Mouse (Mus musculus): ENCODE results near the gene H2al2a. TPM values are rescaled to one million over a fixed set of nuclear protein-coding genes. Genes with fewer than 3 reads are reported as not detected.

The H2al2a gene
- polyA plus RNA-seq, 1 experiment from 2014 or later, result not detected

DNA sequence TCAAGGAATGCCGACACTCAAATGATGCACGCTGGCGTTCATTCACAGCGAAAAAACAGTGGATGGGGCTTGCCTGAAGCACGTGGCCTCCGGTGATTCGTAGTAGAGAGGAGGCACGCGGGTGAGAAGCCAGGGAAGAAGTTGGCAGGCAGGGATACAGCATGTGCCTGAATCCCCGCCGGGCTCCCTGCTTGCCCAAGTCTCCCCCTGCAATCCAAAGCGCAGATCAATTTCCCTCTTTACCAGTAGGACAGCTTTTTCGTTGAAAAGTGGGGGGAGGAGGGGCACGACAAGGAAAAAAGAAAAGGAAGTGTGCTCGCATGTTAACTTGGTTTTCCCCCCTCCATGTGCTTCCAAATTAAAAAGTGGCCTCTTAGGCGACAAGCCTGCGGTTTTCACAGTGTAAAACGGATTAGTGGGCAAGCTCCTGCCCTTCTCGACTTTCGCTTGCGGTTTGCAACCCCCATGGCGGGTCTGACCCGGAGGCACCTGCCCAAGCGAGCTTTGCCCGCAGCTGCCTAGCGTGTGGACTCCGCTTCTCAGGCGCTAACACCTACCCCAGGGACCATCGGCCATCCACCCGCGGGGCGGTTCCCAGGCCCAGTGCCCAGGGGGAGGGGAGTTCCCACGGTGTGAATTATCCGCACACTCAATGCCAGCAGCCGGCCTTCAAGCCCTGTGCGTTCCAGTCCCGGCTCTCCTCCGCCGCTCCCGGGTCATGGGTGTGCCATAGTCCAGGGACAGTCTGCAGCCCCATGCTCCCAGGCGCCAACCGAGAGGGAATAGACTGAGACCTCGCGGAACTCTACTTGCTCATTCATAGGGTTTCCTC lies 29.6 kb upstream of the H2al2a start:
- ATAC-seq (ENCODE audit: borderline replicate concordance, extremely low read depth, low FRiP score, low TSS enrichment), result no peak
- peak overlapping the region; percentile 94 for H3K4me2 ChIP-seq
- under 1% methylated on average over 44 of the region's 44 CpGs for WGBS

DNA sequence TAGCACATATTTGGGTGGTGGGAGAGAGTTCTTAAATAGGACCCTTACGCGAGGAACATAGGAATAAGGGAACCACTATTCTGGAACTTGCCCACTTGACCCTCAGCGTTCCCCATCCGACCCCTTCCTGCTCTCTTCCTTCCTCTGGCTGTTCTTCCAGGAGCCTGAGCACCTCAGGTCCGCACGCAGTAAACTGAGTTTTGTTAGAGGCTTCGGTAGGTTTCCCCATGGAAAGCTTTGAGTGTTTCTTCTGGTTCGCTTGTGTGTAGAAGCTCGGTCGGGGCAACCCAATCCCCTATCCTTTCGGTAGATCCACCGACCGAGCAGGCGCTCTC lies 29.0 kb upstream of the H2al2a start:
- ATAC-seq (ENCODE audit: borderline replicate concordance, extremely low read depth, low FRiP score, low TSS enrichment), result no peak
- peak overlapping the region; percentile 93 for H3K9ac ChIP-seq
- peaks cover 17% of the 10 kb centered on the region for H3K4me1 ChIP-seq
- H3K27me3 ChIP-seq, result no peaks in the 10 kb centered on the region
- no peaks in the 10 kb centered on the region for H3K36me3 ChIP-seq
- H3K4me3 ChIP-seq, result peak overlapping the region; percentile 61
- no peaks in the 10 kb centered on the region for H3K9me3 ChIP-seq
- peak overlapping the region; percentile 94 for H3K4me2 ChIP-seq
- H3K27ac ChIP-seq, result peak overlapping the region; percentile 11; the same call in 1 of the 2 replicates
- 3% methylated on average over 14 of the region's 14 CpGs for WGBS

More for the DNA sequence above, 29.6 kb upstream of the H2al2a start:
- Histone ChIP-seq H3K27ac (peak overlapping the region; percentile 11; the same call in 1 of the 2 replicates), H3K27me3 (no peaks in the 10 kb centered on the region), H3K9ac (peak overlapping the region; percentile 93), H3K36me3 (no peaks in the 10 kb centered on the region), H3K4me3 (peak overlapping the region; percentile 61), H3K4me1 (peaks cover 23% of the 10 kb centered on the region), H3K9me3 (no peaks in the 10 kb centered on the region)

DNA sequence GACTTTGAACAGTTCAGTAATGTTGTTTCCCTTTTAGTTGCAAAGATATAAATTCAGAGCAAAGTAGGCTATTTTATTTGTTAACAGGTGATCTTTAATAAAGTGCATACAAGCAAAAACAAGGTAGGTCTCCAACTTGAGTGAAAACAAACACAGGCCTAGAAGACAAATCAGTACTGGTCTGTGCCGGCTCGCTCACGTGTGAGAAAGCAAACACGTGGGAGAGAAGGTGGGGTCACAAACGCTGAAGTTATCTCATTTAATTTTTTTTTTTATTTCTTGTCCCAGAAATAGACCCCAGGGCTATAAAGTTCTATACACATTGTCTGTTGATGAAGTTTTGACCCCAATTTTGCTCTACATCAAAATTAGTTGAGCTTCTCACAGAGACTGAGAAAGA lies 28.4 kb upstream of the H2al2a start:
- Histone ChIP-seq H3K27me3 (no peaks in the 10 kb centered on the region), H3K27ac (no peak overlapping the region), H3K4me2 (peak overlapping the region; percentile 94), H3K4me1 (peaks cover 13% of the 10 kb centered on the region), H3K36me3 (no peaks in the 10 kb centered on the region), H3K9me3 (no peaks in the 10 kb centered on the region), H3K4me3 (0 out of 2 replicates have a peak overlapping the region, but pooled peaks have one; percentile 61), H3K9ac (no peak overlapping the region)
- ATAC-seq (ENCODE audit: borderline replicate concordance, extremely low read depth, low FRiP score, low TSS enrichment), result no peak
- 61% methylated on average over 5 of the region's 5 CpGs for WGBS

DNA sequence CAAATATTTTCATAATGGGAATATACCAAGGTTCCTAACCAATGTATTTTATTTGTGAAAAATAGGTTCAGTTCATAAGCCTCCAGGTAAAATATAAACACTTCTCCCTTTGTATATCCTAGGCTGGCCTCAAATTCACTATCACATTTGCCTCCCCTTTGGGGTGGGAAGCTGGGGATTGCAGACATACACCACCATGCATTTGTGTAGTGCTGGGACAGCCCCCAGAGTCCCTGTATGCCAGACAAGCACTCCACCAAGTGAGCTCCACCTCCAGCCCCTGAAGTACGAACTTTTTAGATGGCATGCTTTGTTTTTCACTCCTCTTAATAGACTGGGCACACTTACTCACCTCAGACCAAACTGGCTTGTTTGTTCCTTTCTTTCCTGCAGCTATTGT lies 26.1 kb upstream of the H2al2a start:
- Histone ChIP-seq H3K4me2 (no peak overlapping the region), H3K9me3 (no peaks in the 10 kb centered on the region), H3K9ac (no peak overlapping the region), H3K4me1 (peaks cover 13% of the 10 kb centered on the region), H3K4me3 (no peak overlapping the region), H3K27ac (no peak overlapping the region), H3K27me3 (no peaks in the 10 kb centered on the region), H3K36me3 (no peaks in the 10 kb centered on the region)
- 30% methylated on average over 1 of the region's 1 CpGs for WGBS
- ATAC-seq (ENCODE audit: borderline replicate concordance, extremely low read depth, low FRiP score, low TSS enrichment), result no peak

DNA sequence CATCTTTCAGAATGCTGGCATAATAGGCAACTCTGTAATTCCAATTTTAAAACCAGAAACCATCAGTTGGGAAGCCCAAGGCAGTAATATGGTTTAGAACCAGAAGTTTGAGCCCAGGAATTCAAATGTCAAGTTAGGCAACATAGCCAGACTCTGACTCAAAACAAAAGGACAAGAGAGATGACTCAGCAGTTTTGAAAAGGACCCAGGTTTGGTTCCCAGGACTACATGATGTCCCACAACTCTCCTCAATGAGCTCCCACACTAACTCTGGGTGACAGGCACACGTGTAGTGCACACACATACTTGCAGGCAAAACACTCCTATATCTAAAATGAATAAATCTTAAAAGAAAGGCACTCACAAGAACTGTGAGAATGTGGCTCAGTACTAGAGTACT lies 22.4 kb upstream of the H2al2a start:
- Histone ChIP-seq H3K27ac (no peak overlapping the region), H3K4me3 (no peak overlapping the region), H3K27me3 (no peaks in the 10 kb centered on the region), H3K9me3 (no peaks in the 10 kb centered on the region), H3K4me2 (no peak overlapping the region), H3K4me1 (no peaks in the 10 kb centered on the region), H3K36me3 (no peaks in the 10 kb centered on the region), H3K9ac (no peak overlapping the region)
- WGBS, result 74% methylated on average over 1 of the region's 1 CpGs
- ATAC-seq (ENCODE audit: borderline replicate concordance, extremely low read depth, low FRiP score, low TSS enrichment), result no peak

DNA sequence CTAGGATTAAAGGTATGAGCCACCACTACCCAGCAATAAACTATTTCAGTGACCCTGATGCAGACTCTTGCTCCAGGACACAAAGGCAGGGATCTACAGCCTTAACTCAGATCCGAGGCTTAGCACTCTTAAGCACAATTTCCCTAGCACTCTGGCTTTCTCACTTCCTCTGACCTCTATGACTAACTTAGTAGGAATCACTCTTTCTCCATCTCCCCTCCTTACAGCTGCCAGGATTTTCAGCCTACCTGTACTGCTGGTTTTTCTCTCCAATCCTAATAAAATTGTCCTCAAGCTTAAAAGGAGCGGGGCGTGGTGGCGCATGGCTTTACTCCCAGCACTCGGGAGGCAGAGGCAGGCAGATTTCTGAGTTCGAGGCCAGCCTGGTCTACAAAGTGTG lies 20.6 kb upstream of the H2al2a start:
- H3K9me3 ChIP-seq, result no peaks in the 10 kb centered on the region

DNA sequence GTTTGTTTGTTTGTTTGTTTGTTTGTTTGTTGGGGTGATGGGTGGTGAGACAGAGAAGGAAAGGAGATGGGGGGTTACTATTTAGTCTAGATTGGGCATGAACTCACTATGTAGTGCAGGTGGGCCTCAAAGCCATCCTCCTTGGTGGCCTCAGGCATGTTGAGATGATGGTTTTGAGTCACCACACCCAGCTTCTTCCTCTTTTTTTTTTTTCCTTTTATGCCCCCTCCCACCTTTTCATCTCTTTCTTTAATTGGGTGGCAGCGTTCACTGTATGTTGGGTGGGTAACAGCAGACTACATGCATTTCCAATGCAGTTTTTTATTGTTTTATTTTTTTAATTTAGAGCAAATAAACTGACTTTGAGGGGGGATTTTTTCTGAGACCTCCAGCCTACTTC lies 19.9 kb upstream of the H2al2a start:
- H3K9ac ChIP-seq, result no peak overlapping the region
- no peak overlapping the region for H3K4me2 ChIP-seq
- no peak for ATAC-seq (ENCODE audit: borderline replicate concordance, extremely low read depth, low FRiP score, low TSS enrichment)
- 89% methylated on average over 1 of the region's 1 CpGs for WGBS
- no peaks in the 10 kb centered on the region for H3K27me3 ChIP-seq
- no peaks in the 10 kb centered on the region for H3K36me3 ChIP-seq
- no peak overlapping the region for H3K4me3 ChIP-seq
- H3K27ac ChIP-seq, result no peak overlapping the region
- no peaks in the 10 kb centered on the region for H3K9me3 ChIP-seq
- no peaks in the 10 kb centered on the region for H3K4me1 ChIP-seq

More for the DNA sequence above, 20.6 kb upstream of the H2al2a start:
- no peak overlapping the region for H3K27ac ChIP-seq
- H3K4me2 ChIP-seq, result no peak overlapping the region
- no peak overlapping the region for H3K4me3 ChIP-seq
- no peak for ATAC-seq (ENCODE audit: borderline replicate concordance, extremely low read depth, low FRiP score, low TSS enrichment)
- H3K27me3 ChIP-seq, result no peaks in the 10 kb centered on the region
- H3K9ac ChIP-seq, result no peak overlapping the region
- no peaks in the 10 kb centered on the region for H3K4me1 ChIP-seq
- 93% methylated on average over 6 of the region's 6 CpGs for WGBS
- H3K36me3 ChIP-seq, result no peaks in the 10 kb centered on the region

DNA sequence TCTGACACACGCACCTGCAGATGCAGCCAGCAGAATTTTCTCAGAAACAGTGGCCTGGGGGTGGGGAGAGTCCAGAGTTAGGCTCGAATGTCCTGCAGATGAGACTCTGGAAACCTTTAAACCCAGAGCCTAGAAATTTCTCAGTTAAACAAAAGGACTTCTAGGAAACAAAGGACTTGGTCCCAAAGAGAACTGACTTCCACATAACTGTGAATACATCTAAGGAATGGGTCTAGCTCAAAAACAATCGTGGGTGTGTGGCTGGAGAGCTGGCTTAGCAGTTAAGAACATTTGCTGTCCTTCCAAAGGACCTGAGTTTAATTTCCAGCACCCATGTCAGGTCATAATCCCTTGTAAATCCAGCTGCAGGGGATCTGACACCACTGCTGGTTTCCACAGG lies 18.8 kb upstream of the H2al2a start:
- H3K9me3 ChIP-seq, result no peaks in the 10 kb centered on the region
- H3K4me1 ChIP-seq, result no peaks in the 10 kb centered on the region
- H3K27me3 ChIP-seq, result no peaks in the 10 kb centered on the region
- H3K9ac ChIP-seq, result no peak overlapping the region
- no peak overlapping the region for H3K4me3 ChIP-seq
- H3K27ac ChIP-seq, result no peak overlapping the region
- H3K4me2 ChIP-seq, result no peak overlapping the region
- no peak for ATAC-seq (ENCODE audit: borderline replicate concordance, extremely low read depth, low FRiP score, low TSS enrichment)
- no peaks in the 10 kb centered on the region for H3K36me3 ChIP-seq
- 53% methylated on average over 3 of the region's 3 CpGs for WGBS

DNA sequence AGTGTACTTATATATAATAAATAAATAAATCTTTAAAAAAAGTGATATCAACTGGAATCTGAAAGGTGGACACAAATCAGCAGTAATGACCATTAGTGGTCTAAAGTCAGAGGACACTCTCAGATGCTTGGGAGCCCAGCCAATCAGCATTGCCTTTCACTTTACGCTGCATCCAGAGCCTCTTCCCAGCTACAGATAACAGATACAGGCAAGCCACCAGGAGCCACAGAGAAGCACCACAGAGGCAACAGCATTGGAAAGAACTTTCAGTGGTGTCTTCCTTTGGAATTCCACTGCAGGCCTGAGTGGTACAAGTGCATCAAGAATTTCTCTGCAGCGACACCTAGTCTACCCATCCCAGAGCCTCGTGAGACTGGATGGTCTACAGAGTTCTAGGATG lies 16.1 kb upstream of the H2al2a start:
- WGBS, result 86% methylated on average over 3 of the region's 3 CpGs
- H3K9ac ChIP-seq, result no peak overlapping the region
- H3K9me3 ChIP-seq, result no peaks in the 10 kb centered on the region
- no peaks in the 10 kb centered on the region for H3K4me1 ChIP-seq
- H3K4me3 ChIP-seq, result no peak overlapping the region
- no peak for ATAC-seq (ENCODE audit: borderline replicate concordance, extremely low read depth, low FRiP score, low TSS enrichment)
- H3K36me3 ChIP-seq, result no peaks in the 10 kb centered on the region
- H3K4me2 ChIP-seq, result no peak overlapping the region
- H3K27ac ChIP-seq, result no peak overlapping the region
- no peaks in the 10 kb centered on the region for H3K27me3 ChIP-seq

DNA sequence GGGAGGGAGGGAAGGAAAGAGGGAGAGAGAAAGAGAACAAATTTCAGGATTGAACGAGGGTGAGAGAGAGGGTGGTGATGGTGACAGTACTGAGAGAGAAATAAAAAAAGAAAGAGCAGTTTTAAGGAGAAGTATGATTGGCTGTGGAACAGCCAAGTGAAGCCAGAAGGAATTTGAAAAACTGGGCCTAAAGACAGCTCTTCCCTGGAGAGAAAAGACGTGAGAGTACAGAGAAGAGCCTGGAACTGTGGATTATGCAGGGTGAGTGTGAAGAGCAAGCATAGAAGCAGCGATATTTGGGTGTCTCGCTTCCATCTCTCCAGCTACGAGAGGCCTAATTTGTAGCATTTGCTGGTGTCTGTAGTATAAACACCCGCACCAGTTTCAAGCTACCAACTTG lies 14.5 kb upstream of the H2al2a start:
- H3K36me3 ChIP-seq, result no peaks in the 10 kb centered on the region
- H3K4me2 ChIP-seq, result no peak overlapping the region
- no peak overlapping the region for H3K4me3 ChIP-seq
- H3K27ac ChIP-seq, result no peak overlapping the region
- no peak for ATAC-seq (ENCODE audit: borderline replicate concordance, extremely low read depth, low FRiP score, low TSS enrichment)
- H3K9me3 ChIP-seq, result no peaks in the 10 kb centered on the region
- no peaks in the 10 kb centered on the region for H3K4me1 ChIP-seq
- WGBS, result 76% methylated on average over 6 of the region's 6 CpGs
- H3K9ac ChIP-seq, result no peak overlapping the region
- H3K27me3 ChIP-seq, result no peaks in the 10 kb centered on the region

DNA sequence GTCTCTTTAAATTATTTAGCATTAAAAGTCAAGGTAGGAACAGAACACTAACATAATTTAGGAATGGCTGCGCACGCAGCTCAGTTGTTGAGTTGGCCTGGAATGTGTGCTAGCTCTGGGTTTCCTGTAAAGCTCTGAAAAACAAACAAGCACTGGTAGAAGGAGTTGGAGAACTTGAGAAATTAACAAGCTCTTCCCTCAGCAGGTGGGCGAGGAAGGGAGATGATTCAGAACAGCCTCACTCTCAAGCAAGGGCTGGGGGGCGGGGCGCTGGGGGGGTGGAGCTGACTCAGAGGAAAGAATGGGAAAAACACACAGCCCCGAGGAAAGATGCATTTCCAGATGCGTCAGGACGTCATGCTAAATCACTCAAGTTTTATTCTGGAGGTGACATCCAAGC lies 8.4 kb upstream of the H2al2a start:
- no peaks in the 10 kb centered on the region for H3K27me3 ChIP-seq
- no peak overlapping the region for H3K4me2 ChIP-seq
- H3K4me1 ChIP-seq, result no peaks in the 10 kb centered on the region
- H3K9me3 ChIP-seq, result no peaks in the 10 kb centered on the region
- no peaks in the 10 kb centered on the region for H3K36me3 ChIP-seq
- no peak overlapping the region for H3K9ac ChIP-seq
- no peak overlapping the region for H3K4me3 ChIP-seq
- WGBS, result 26% methylated on average over 8 of the region's 8 CpGs
- no peak for ATAC-seq (ENCODE audit: borderline replicate concordance, extremely low read depth, low FRiP score, low TSS enrichment)
- no peak overlapping the region for H3K27ac ChIP-seq

DNA sequence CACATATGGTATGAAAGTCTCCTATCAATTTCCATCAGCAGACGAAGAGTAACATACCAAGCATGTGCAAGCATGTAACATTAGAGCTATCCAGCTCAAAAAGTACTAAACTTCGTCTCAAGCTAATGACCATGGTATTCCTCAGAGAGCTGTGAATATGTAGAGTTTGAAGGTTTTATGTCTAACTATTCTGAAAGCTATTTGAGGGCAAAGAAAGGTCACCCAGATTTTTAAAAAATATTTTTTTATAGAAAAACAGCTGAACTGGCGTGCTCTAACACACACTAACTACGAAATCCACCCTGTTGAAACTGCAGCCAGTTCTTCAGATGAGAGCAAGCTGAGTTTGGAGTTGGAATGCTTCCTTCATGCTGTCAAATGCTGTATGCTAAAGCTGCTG lies 7.5 kb upstream of the H2al2a start:
- Histone ChIP-seq H3K27me3 (no peaks in the 10 kb centered on the region), H3K4me2 (no peak overlapping the region), H3K36me3 (no peaks in the 10 kb centered on the region), H3K4me3 (no peak overlapping the region), H3K9ac (no peak overlapping the region), H3K27ac (no peak overlapping the region), H3K4me1 (no peaks in the 10 kb centered on the region), H3K9me3 (no peaks in the 10 kb centered on the region)
- WGBS, result 67% methylated on average over 4 of the region's 4 CpGs
- no peak for ATAC-seq (ENCODE audit: borderline replicate concordance, extremely low read depth, low FRiP score, low TSS enrichment)

All from lung, embryonic 15.5 days (tissue).